Mouse (Mus musculus) heart, embryonic 12.5 days (tissue): ENCODE measurements around the gene Raet1e. TPM values are rescaled to one million over a fixed set of nuclear protein-coding genes. Genes with fewer than 3 reads are reported as not detected.
A peak's percentile ranks its signal among the peaks of the same experiment; 100 is the strongest.
"Not testable (repeated sequence)": the region's sequence is repeated elsewhere in the genome, so short reads cannot be mapped to it uniquely, and the experiment has no call there.

Experiments used
- ATAC-seq: fragments of 200-750 bp; cut with Nextera tagmentation; 2 replicates; pipeline ENCODE4 v1.8.0; 2017; ENCODE audit warnings: moderate TSS enrichment, moderate library complexity; ENCODE audit not compliant: insufficient number of reproducible peaks, low FRiP score
- H3K27ac ChIP-seq: fragments of 300-500 bp; sonication (generic); 2 replicates; pipeline ENCODE4 v1.5.1; 2016; ENCODE audit warnings: mild to moderate bottlenecking, moderate library complexity; ENCODE audit not compliant: poor library complexity, severe bottlenecking
- H3K27me3 ChIP-seq: fragments of 300-500 bp; sonication (generic); replicated peaks from 2 replicates; pipeline ENCODE4 v1.6.1; 2016; ENCODE audit warnings: mild to moderate bottlenecking, moderate library complexity
- H3K36me3 ChIP-seq: fragments of 300-500 bp; sonication (generic); 2 replicates; pipeline ENCODE4 v1.6.1; 2016; ENCODE audit warnings: mild to moderate bottlenecking, moderate library complexity
- H3K4me1 ChIP-seq: fragments of 300-500 bp; sonication (generic); replicated peaks from 2 replicates; pipeline ENCODE4 v1.6.1; 2016; ENCODE audit warnings: mild to moderate bottlenecking
- H3K4me2 ChIP-seq: fragments of 300-500 bp; sonication (generic); 2 replicates; pipeline ENCODE4 v1.6.1; 2016; ENCODE audit warnings: mild to moderate bottlenecking, moderate library complexity
- H3K4me3 ChIP-seq: fragments of 300-500 bp; sonication (generic); 2 replicates; pipeline ENCODE4 v1.5.1; 2016; ENCODE audit warnings: mild to moderate bottlenecking
- H3K9ac ChIP-seq: fragments of 300-500 bp; sonication (generic); 2 replicates; pipeline ENCODE4 v1.6.1; 2016; ENCODE audit warnings: mild to moderate bottlenecking, moderate library complexity
- H3K9me3 ChIP-seq: fragments of 300-500 bp; sonication (generic); replicated peaks from 2 replicates; pipeline ENCODE4 v1.6.1; 2016; ENCODE audit warnings: mild to moderate bottlenecking, moderate library complexity
- WGBS: fragments of 180-500 bp; shearing (Covaris S2); methylation state at CpG from one replicate; pipeline ENCODE4 v1.1.7; 2016; 5-methylcytosine and 5-hydroxymethylcytosine counted together
- polyA plus RNA-seq: library from polyadenylated mRNA; unstranded; fragments of >200 nt; fragmentation: Nextera tagmentation; extraction: Ambion mirVana; gene quantifications from 2 replicates; pipeline ENCODE4 v1.2.1, GENCODE M21; 2016

Gene Raet1e
- polyA plus RNA-seq, 1 experiment from 2014 or later = 4.3 TPM

DNA sequence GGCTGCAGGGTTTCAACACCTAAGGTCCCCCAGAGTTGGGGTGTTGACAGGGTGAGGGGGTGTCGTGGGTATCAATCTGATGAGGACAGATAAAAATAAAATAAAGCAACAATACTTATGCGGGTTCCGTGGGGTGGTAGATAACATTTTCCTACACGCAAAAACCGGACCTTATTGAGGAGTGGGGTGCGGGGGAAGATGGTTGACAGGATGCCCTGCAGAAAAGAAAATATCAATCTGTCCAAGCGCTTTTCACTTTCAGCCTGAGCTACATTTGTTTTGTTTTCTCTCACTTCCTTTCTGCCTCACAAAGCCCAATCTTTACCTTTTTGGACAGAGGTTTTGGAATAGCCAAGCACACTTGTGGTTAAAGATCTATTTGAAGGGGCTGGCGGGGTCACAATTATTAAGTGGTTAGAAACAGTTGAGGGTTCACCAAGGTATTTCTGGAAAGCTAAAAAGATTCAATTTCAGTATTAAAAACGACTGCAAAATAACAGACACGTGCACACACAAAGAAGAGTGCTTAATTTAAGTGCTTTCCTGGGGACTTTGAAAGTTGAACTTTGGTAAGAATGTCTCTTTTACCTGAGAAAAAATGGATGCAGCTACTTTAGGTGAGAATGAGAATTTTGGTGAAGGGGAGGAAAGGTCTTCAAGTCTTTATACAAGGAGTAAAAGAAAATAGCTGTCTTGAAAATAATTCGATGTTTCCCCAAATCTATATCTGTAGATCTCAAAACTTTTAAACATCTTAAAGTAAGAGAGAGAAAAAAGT is 6.3 kb upstream of the Raet1e start:
- 4% methylated on average over 11 of the region's 11 CpGs for WGBS
- Histone ChIP-seq H3K27me3 (peaks cover 47% of the 10 kb centered on the region), H3K4me2 (peak overlapping the region; percentile 83), H3K4me1 (peaks cover 17% of the 10 kb centered on the region), H3K4me3 (peak overlapping the region; percentile 40; the same call in 1 of the 2 replicates)
- not testable (repeated sequence) for ATAC-seq, H3K9me3 ChIP-seq, H3K36me3 ChIP-seq, H3K9ac ChIP-seq, H3K27ac ChIP-seq

DNA sequence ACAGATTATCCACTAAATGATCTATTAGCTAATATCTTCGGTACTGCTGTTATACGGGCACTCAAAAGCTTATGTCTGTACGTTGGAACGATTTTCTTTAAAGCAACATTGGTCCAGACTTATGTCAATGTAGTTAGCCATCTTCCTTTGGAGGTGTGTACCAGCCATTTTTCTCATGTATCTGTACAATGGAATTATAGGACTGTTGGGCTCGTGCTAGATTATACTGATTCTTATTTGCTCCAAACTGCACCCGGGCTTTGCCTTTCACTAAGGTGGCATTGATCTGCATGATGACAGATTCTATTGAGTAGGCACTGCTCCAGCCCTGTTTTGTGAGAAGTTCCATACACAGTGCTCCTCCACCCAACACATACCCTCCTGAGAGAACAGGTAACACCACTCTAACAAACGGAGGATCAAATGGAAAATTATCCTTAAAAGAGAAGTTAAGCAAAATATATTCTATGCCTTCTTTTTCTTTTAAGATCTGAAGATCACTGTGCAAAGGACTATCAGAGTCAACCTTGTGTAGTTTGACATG is 5.2 kb upstream of the Raet1e start:
- not testable (repeated sequence) for ATAC-seq, H3K4me3 ChIP-seq, H3K4me2 ChIP-seq, H3K27ac ChIP-seq, H3K9me3 ChIP-seq, H3K36me3 ChIP-seq, H3K9ac ChIP-seq
- WGBS = 8% methylated on average over 7 of the region's 7 CpGs
- H3K4me1 ChIP-seq = peaks cover 17% of the 10 kb centered on the region
- peaks cover 53% of the 10 kb centered on the region for H3K27me3 ChIP-seq

DNA sequence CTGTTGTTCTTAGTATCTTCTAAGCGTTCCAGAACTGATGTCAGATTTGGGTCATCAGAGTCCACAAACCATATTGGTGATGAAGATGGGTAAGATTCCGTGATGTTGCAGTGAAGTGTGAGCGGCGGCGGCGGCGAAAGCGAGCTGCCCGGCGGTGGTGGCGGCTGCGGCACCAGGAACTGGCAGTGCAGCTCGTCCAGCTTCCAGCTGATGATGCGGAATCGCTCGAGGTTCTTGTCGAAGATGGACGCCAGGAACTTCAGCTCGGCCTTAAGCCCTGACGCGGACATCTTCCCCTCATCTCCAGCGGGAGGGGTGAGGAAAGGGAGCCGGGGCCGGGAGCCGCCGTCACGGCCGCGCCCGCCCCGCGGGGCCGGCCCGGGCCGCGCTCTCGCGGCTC is 4.2 kb upstream of the Raet1e start:
- not testable (repeated sequence) for ATAC-seq, H3K9ac ChIP-seq, H3K9me3 ChIP-seq, H3K36me3 ChIP-seq, H3K27ac ChIP-seq
- Histone ChIP-seq H3K27me3 (peaks cover 62% of the 10 kb centered on the region), H3K4me3 (peak overlapping the region; percentile 45), H3K4me1 (peaks cover 21% of the 10 kb centered on the region), H3K4me2 (peak overlapping the region; percentile 73)
- under 1% methylated on average over 38 of the region's 38 CpGs for WGBS

DNA sequence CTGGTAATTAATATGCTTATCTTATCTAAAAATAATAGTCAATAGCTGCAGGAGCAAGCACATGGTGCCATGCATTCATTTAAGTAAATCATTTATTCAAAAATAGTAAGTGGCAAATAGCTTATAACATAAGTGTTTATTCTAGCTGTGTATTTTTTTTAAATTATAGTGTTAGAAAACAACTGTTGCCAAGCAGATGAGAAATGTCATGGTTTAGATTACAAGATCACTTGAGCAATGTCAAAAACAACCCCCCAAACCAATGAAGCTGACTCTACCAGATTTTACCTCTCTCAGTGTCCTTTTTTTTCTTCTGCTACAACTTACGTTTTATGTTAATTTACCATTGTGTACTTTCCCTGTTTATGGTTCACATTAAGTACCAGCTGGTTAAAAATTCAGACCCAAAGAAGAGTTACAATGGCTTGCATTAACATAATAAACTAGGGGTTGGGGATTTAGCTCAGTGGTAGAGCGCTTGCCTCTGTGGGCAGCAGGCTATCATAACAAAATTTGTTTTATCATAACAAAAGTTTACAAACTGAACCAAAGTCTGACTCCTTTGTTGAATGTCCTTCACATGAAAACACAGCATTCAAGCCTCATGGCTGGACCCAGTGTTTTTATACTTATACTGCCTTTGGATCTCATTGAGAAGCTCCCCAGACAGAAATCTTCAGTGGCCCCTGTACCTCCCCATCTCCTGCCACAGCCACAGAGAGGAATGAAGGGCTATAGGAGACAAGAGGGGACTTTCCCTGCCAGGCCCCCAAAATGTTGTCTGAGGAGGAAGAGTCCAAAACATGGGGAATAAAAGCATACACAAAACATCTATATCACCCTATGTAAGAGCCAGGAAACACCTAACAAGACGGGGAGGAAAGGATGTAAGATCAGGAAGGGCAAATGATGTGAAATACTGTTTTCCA is 3.2 kb upstream of the Raet1e start:
- Histone ChIP-seq H3K27ac (no peak overlapping the region), H3K4me1 (peaks cover 19% of the 10 kb centered on the region), H3K4me2 (no peak overlapping the region), H3K9ac (no peak overlapping the region), H3K4me3 (no peak overlapping the region), H3K36me3 (no peaks in the 10 kb centered on the region), H3K9me3 (no peaks in the 10 kb centered on the region), H3K27me3 (peaks cover 66% of the 10 kb centered on the region)
- ATAC-seq = no peak
- WGBS = 19% methylated on average over 3 of the region's 3 CpGs

DNA sequence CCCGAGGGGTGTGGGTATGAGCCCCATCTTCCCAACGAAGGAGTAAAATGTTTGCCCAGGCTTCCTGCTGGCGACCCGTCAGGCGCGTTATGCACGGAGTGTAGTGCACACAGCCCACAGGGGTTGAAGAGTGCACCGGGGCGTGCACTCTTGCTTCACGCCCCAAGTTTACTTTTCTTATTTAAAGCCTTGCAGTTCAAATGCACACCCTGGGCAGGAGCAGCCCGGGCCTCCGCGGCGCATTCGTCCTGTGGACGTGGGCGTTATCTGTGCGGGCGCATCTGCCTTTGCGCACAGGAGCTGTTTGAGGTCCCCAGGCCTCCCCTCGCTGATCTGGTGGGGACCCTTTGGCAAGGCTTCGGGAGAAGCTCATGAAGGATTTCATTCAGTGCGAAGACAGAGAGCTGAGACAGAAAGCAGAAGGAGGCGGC is 777 bp downstream of the Raet1e start:
- Histone ChIP-seq H3K4me1 (peaks cover 7% of the 10 kb centered on the region; the same call in 1 of the 2 replicates), H3K27me3 (peaks cover 54% of the 10 kb centered on the region), H3K9ac (no peak overlapping the region), H3K4me2 (peak overlapping the region; percentile 87), H3K27ac (no peak overlapping the region), H3K36me3 (no peaks in the 10 kb centered on the region), H3K9me3 (no peaks in the 10 kb centered on the region), H3K4me3 (peak overlapping the region; percentile 58)
- under 1% methylated on average over 24 of the region's 24 CpGs for WGBS
- ATAC-seq = no peak

DNA sequence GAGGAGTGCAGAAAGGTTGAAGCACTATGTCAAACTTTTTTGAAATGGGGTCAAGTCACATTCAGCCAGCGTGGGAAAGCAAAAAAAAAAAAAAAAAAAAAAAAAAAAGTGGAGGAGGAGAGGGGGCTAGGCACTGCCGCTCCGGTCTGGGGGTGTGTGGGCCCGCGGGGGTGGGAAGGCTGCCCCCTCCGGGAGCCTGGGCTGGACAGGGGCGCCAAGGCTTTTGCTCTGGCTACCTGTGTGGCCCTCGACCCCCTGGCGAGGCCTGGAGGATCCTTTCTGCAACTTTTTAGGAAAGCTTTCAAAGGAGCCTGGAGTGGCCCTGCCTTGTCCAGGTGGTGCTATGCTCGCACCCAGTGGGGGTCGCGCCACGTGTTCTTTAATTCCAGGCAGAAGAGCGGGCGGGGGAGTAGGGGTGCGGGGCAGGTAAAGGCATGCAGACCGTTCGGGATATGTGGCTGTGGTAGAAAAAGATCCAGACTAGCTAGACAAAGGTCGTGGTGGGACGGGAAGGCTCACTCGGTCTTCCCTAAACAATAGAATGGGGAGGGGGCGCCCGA is 1.3 kb downstream of the Raet1e start:
- Histone ChIP-seq H3K36me3 (no peaks in the 10 kb centered on the region), H3K27ac (no peak overlapping the region), H3K27me3 (peaks cover 52% of the 10 kb centered on the region), H3K9ac (no peak overlapping the region), H3K4me1 (peaks cover 7% of the 10 kb centered on the region; the same call in 1 of the 2 replicates), H3K9me3 (no peaks in the 10 kb centered on the region), H3K4me2 (peak overlapping the region; percentile 87), H3K4me3 (no peak overlapping the region)
- no peak for ATAC-seq
- WGBS = 6% methylated on average over 23 of the region's 23 CpGs

DNA sequence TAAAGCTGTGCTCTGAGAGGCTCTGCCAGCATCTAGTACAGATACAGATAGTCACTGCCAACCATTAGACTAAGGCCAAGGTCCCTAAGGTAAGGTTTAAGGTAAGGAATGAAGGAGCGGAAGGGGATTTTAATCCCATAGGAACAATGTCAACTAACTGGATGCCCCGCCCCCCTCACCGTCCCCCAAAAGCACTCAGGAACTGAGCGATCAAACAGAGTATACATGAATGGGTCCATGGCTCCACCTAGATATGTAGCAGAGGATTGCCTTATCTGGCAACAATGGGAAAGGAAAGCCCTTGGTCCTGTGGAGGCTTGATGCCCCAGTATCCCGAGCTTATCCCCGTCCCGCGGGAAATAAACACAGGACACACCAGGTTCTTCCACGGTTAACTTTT is 4.9 kb downstream of the Raet1e start:
- WGBS = 9% methylated on average over 9 of the region's 9 CpGs
- Histone ChIP-seq H3K4me2 (peak overlapping the region; percentile 62), H3K27me3 (peaks cover 22% of the 10 kb centered on the region), H3K9ac (0 out of 2 replicates have a peak overlapping the region, but pooled peaks have one; percentile 30), H3K4me3 (peak overlapping the region; percentile 26)
- not testable (repeated sequence) for ATAC-seq, H3K27ac ChIP-seq, H3K9me3 ChIP-seq, H3K36me3 ChIP-seq, H3K4me1 ChIP-seq

DNA sequence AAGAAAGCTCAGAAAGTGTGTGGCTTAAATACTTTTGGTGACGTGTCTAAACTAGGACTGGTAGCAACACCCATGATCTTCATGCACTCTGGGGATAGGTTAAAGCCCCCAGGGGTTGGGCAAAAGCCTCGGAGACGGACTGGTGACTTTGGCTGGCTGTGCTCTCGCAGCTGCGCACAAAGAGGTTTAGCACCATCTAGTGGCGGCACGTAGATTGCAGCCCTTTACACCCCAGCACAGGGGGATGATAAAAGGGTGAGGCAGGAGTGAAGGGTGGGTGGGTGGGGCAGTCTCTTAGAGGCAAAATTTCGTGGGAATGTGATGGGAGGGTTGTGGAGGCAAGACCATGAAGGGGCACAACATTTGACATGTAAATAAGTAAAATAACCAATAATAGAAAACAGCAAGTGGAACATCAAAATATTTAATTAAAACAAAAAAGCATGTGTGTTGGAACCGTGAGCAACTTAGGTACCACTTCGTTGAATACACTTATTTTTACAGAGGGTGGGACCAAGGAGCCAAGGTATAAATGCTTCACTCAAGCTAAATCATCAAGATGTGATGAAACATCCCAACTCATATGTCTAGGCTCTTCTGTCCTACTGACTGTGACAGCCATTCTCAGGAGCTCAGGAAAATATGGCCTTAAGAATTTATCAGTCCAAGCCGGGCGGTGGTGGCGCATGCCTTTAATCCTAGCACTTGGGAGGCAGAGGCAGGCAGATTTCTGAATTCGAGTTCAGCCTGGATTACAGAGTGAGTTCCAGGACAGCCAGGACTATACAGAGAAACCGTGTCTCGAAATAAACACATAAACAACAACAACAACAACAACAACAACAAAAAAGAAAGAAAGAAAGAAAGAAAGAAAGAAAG is 5.6 kb downstream of the Raet1e start:
- ATAC-seq, H3K27ac ChIP-seq, H3K4me1 ChIP-seq, H3K36me3 ChIP-seq, H3K9me3 ChIP-seq: not testable (repeated sequence)
- Histone ChIP-seq H3K27me3 (peaks cover 16% of the 10 kb centered on the region), H3K4me2 (peak overlapping the region; percentile 62), H3K4me3 (peak overlapping the region; percentile 26), H3K9ac (0 out of 2 replicates have a peak overlapping the region, but pooled peaks have one; percentile 30)
- 34% methylated on average over 15 of the region's 16 CpGs for WGBS

DNA sequence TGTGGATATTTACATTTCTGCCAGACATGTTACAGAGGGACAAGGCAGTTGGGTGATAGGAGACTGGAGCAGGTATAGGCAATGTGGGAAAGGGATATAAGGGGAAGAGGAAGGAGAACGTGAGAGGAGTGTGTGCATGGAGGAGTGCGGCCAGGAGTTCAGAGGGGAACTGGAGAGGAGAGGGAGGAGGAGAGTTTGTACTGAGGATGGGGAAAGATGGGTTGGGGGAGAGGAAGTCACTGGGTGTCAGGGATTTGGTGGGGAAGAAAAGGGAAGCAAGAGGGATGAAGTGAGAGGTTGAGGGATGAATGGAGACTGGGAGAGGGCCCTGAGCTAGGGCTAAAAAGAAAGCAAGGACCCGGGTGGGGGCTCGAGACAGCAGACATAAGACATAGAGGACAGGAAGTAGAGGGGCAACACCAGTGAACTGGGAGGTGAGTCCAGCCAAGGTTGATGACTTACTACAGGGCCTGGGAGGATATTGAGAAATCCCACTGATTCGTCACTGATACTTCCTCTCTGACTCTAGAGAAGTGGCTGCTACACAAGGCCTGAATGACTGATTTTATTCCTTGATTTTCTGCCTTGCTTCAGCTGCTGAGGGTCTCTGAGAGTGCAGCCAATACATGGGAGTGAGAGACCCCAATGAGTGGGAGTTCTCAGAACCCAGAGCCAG is 7.1 kb downstream of the Raet1e start:
- not testable (repeated sequence) for H3K27me3 ChIP-seq, H3K4me2 ChIP-seq, H3K36me3 ChIP-seq, H3K4me1 ChIP-seq, H3K9me3 ChIP-seq, H3K9ac ChIP-seq, H3K4me3 ChIP-seq, ATAC-seq, H3K27ac ChIP-seq
- 60% methylated on average over 5 of the region's 5 CpGs for WGBS

DNA sequence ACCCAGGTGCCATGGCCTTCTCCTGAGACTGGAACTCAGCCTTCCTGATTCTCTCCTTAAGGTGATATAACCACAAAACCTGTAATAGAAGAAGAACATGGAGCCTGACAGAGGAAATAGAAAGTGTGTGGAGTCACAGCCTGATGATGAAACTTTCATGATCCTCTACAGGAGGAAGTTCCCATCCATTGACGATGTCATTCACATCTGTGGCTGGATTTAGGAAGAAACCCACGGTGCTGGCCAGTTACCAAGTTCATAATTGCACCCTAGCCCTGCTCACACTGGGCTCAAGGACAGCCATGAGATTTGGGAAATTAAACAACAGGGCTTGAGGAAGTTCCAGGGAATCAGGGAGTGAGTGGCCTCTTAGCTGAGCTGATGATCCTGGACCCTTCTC is 7.7 kb downstream of the Raet1e start:
- H3K36me3 ChIP-seq, H3K9ac ChIP-seq, H3K27ac ChIP-seq, H3K9me3 ChIP-seq, H3K4me2 ChIP-seq, ATAC-seq, H3K27me3 ChIP-seq, H3K4me1 ChIP-seq, H3K4me3 ChIP-seq: not testable (repeated sequence)
- WGBS = 65% methylated on average over 2 of the region's 2 CpGs
